Mouse (Mus musculus) megakaryocyte, adult 5-6 weeks (primary cell): ENCODE results near the gene Elane. TPM values are rescaled to one million over a fixed set of nuclear protein-coding genes. Genes with fewer than 3 reads are reported as not detected.
A peak's percentile ranks its signal among the peaks of the same experiment; 100 is the strongest.

Experiments used
- ATAC-seq: 2 replicates; pipeline ENCODE4 v1.8.0; 2016; ENCODE audit warnings: mild to moderate bottlenecking, inconsistent platforms; ENCODE audit not compliant: poor library complexity, severe bottlenecking
- total RNA-seq, 2 experiments: library from RNA; stranded (forward) in 1 of 2; stranded (reverse) in 1 of 2; fragments of 153-499, 151-499 nt in 1 of 2; fragments of 221-1000, 200-1000 nt in 1 of 2; gene quantifications; 2 replicates each; pipeline versions ENCODE4 v1.2.3 to v1.2.4; 2015 to 2017

Gene Elane
- total RNA-seq, 2 experiments from 2014 or later = 164 to 366 TPM

DNA sequence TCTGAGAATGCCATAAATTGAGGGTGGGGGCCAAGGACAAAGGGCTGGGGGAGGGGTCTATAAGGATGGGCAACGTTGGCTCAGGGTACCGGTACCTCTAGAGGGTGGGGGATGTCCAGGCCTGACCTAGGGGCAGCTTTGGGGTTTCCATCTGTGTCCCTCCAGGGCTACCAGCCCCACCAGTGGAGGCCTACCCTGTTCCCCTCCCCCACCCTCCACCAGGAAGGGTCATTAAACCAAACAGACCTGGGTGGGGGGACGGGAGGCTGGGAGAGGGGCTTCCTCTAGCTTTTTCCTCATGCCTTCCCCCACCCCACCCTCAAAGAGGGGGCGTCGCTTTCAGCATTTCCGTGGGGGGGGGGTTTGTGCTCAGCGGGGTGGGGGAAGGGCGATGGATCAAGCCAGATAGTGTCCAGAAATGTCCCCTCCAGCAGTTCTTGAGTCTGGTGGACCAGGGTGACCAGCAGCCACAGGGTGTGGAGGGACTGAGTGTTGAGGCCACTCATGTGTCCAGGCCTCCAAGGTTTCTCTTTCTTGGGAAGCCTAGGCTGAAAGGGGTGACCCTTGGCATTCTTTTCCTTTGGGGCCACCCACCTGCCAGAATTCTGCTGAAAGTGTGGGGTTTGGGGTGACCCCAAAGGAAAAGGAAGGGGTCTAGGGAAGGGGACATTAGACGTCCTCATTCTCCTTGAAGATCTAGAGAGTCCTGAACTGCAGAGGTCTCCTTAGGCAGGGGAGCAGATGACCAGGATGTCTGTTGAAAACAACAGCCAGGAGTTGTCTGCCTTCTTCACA, 43.1 kb downstream of the Elane start:
- ATAC-seq = no peak

DNA sequence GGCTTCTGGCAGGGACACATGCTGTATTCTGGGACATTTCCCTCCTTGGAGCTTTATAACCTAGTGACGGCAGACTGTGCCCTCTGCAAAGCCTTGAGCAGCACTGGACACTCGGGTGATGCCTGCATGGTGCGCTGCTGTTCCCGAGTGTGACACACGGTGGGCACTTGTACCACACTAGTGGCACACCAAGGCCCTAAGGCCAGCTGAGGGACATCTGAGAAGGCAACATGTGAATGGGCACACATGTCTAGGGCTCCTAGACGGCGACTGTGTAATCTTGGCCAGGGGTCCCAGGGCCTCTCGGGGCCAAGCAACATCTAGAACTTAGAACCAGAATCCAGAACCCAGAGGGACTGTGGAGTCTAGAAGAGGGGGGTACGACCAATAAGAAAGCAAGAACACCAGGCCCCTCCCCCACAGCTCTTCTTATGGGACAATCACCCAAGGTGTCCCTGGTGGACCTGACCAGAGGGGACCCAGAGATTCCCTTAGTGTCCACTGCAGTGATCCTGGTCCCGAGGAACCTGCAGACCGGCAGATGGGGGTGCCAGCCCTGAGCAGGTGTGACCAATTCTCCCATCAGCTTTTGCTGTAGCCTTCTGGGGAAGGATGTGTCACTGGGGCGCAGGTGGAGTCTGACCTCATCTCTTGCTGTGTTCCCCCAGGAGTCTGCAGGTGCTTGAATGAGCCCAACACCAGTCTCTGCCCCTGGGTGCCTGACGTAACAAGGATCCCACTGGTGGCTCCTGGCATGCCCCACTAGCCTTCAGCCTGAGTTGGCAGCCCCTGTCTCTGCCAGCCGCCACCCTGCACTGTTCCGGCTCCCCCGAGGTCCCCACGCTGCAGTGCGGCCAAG, 44.1 kb downstream of the Elane start:
- ATAC-seq = no peak

- no peak for ATAC-seq
Measured at GRCm38 (mm10) chr10:79930826-79931186, 44.8 kb downstream of the Elane start.

DNA sequence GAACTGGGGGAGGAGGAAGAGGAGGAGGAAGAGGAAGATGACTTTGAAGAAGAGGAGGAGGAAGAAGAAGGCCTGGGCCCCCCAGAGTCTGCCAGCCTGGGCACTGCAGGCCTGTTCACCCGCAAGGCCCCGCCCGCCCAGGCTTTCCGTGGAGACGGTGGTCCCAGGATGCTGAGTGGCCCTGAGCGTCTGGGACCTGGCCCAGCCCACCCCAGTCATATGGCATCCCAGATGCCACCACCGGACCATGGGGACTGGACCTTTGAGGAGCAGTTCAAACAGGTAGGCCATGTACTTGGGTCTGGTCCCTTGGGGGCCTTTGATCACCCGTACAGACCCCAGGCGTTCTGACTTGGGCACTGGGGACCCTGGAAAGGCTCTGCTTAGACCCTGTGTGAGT, 45.8 kb downstream of the Elane start:
- ATAC-seq = no peak

- no peak for ATAC-seq
Measured at GRCm38 (mm10) chr10:79932736-79933135, 46.7 kb downstream of the Elane start.

DNA sequence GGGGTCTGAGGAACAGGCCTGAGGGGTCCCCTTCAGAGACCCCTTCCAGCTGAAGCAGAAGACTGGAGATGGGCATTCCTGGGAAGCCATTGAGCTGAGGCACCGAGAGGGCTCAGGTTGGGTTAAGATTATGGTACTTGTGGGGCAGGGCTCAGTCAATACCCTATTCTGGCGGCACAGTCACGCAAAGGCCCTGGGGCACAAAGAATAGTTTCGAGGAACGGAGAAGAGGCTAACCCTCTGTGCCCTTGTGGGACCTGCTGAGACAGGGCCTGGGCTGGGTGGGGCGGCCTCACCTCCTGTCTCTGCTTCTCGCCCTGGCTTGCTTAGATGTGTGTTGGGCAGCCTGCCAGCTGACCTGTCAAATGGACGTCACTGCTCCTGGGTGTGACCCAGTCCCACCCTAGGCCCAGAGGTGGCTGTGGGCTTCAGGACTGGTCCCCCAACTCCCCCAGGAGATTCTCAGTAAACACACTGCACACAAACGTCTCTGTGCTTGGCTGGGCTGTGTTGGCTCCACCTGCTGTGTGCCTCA, 47.2 kb downstream of the Elane start:
- no peak for ATAC-seq

GRCm38 (mm10) chr10:79933861-79934260, 47.8 kb downstream of the Elane start:
- ATAC-seq = no peak

DNA sequence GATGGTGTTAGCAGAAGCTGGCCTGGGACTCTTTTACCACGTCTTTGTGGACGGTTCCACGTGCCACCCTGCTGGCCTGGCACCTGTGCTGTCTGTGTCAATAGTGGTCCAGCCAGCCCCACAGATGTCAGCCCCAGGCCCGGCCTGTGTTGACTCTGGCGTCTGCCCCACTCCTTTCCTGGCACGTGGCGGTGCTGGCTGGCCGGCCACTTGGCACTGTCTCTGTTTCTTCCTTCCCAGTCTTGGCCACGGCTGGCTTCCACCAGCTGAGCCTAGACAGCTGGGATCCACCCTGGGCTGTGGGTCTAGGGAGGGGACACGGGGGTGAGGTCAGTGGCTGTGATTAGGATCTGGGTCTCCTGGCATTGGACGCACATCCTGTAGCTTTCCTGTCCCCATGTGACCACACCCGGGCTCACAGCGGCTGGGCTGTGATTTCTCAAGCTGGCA, 48.2 kb downstream of the Elane start:
- ATAC-seq = peak; percentile 36

GRCm38 (mm10) chr10:79934794-79935569, 48.9 kb downstream of the Elane start:
- ATAC-seq = no peak

DNA sequence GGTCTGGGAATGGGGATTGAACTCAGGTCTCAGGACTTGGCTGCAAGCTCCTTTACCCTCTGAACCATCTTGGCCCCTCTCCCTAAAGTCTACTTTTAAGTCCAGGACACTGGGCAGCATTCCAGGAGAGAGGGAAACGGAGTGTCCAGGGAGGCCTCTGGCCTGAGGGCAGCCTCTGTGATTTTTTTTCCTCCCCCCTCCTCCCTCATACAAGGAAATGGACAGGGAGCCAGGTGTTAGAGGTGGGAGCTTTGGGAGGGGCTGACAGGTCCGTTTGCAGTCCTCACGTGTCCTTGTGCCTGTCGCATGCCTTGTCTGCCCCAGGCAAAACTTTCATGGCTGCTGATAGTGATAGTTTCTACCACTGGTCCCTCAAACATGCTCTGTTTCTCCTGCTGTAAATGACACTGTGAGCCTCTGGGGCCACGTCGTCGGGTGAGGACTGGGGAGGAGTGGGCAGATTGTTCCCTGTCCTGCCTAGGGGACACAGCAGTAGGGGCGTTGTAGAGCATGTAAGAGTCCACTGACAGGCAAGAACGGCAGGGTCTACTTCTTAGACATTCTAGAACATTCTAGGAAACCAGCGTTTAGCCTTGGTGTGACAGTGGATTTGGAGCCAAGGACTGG, 50.4 kb downstream of the Elane start:
- ATAC-seq = no peak

DNA sequence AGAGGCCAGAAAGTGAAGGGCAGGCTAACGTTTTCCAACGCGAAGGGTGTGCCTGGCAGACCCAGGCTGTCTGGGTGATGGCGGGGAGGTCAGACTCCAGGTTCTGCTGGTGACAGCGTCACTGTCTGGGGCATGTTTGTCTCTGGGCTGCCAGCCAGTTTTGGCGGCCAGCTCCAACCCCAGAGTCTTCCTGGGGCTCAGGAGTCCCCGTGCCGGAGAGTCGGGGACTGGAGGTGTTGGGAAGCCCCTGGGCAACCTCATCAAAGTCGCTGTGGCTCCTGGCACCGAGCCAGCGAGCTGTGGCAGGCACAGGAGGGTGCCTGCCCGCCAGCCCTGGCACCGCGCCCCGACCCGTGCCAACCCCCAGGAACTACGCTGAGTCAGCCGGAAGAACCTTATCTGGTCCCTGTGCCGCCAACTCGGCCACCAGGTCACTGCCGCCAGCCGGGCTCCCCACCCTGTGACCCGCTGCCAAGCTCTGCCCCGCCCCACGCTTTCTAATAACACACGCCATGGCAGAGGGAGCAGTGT, 50.9 kb downstream of the Elane start:
- peak; percentile 85 for ATAC-seq

Other genes with a start within 250 kb of the Elane start
Only the 30 nearest of the 34 such genes appear.
- 17.5 and 21.0 TPM in 2 replicates for gene Tpgs1, start 216.9 kb upstream of the Elane start, total RNA-seq (2015)
- 8.8 and 21.1 TPM in 2 replicates for gene Tpgs1, start 216.9 kb upstream of the Elane start, total RNA-seq (2017)
- 52.6 and 53.3 TPM in 2 replicates for gene Cdc34, start 204.1 kb upstream of the Elane start, total RNA-seq (2015)
- 70.2 and 100 TPM in 2 replicates for gene Cdc34, start 204.1 kb upstream of the Elane start, total RNA-seq (2017)
- gene Gzmm, start 197.2 kb upstream of the Elane start, total RNA-seq (2015) = 2.0 and 2.4 TPM in 2 replicates
- 0.20 and 0.92 TPM in 2 replicates for gene Gzmm, start 197.2 kb upstream of the Elane start, total RNA-seq (2017)
- 289 and 306 TPM in 2 replicates for gene Bsg, start 181.8 kb upstream of the Elane start, total RNA-seq (2015)
- gene Bsg, start 181.8 kb upstream of the Elane start, total RNA-seq (2017) = 194 and 196 TPM in 2 replicates
- 0.04 TPM in 1 of 2 replicates, not detected in the other for gene Hcn2, start 169.6 kb upstream of the Elane start, total RNA-seq (2015)
- gene Hcn2, start 169.6 kb upstream of the Elane start, total RNA-seq (2017) = not detected in 2 replicates
- gene Polrmt, start 139.7 kb upstream of the Elane start, total RNA-seq (2015) = 20.9 and 27.8 TPM in 2 replicates
- gene Polrmt, start 139.7 kb upstream of the Elane start, total RNA-seq (2017) = 9.7 and 12.6 TPM in 2 replicates
- gene Fgf22, start 131.2 kb upstream of the Elane start, total RNA-seq (2015) = not detected in 2 replicates
- not detected in 2 replicates for gene Fgf22, start 131.2 kb upstream of the Elane start, total RNA-seq (2017)
- gene Rnf126, start 119.3 kb upstream of the Elane start, total RNA-seq (2015) = 30.4 and 34.0 TPM in 2 replicates
- 12.5 and 13.0 TPM in 2 replicates for gene Rnf126, start 119.3 kb upstream of the Elane start, total RNA-seq (2017)
- gene Fstl3, start 109.0 kb upstream of the Elane start, total RNA-seq (2015) = 3.9 and 5.3 TPM in 2 replicates
- gene Fstl3, start 109.0 kb upstream of the Elane start, total RNA-seq (2017) = 1.7 and 2.7 TPM in 2 replicates
- 2.7 and 5.6 TPM in 2 replicates for gene Prss57, start 95.3 kb upstream of the Elane start, total RNA-seq (2015)
- gene Prss57, start 95.3 kb upstream of the Elane start, total RNA-seq (2017) = 1.2 and 1.8 TPM in 2 replicates
- 39.3 and 42.2 TPM in 2 replicates for gene Palm, start 92.7 kb upstream of the Elane start, total RNA-seq (2015)
- 30.2 and 35.5 TPM in 2 replicates for gene Palm, start 92.7 kb upstream of the Elane start, total RNA-seq (2017)
- not detected in 2 replicates for gene Misp, start 65.3 kb upstream of the Elane start, total RNA-seq (2015)
- gene Misp, start 65.3 kb upstream of the Elane start, total RNA-seq (2017) = not detected in 2 replicates
- 138 and 144 TPM in 2 replicates for gene Ptbp1, start 31.8 kb upstream of the Elane start, total RNA-seq (2015)
- 97.9 and 133 TPM in 2 replicates for gene Ptbp1, start 31.8 kb upstream of the Elane start, total RNA-seq (2017)
- gene Prtn3, start 11.8 kb upstream of the Elane start, total RNA-seq (2015) = 322 and 372 TPM in 2 replicates
- gene Prtn3, start 11.8 kb upstream of the Elane start, total RNA-seq (2017) = 92.6 and 97.3 TPM in 2 replicates
- 6.2 and 10.6 TPM in 2 replicates for gene Plppr3, start 11.6 kb upstream of the Elane start, total RNA-seq (2015)
- gene Plppr3, start 11.6 kb upstream of the Elane start, total RNA-seq (2017) = 13.2 and 17.6 TPM in 2 replicates
- gene Cfd, start 4.6 kb downstream of the Elane start, total RNA-seq (2015) = not detected in 2 replicates
- not detected in 2 replicates for gene Cfd, start 4.6 kb downstream of the Elane start, total RNA-seq (2017)
- gene Med16, start 22.7 kb downstream of the Elane start, total RNA-seq (2015) = 12.0 and 13.6 TPM in 2 replicates
- gene Med16, start 22.7 kb downstream of the Elane start, total RNA-seq (2017) = 17.5 and 18.0 TPM in 2 replicates
- not detected in 2 replicates for gene Gm26602, start 24.6 kb downstream of the Elane start, total RNA-seq (2015)
- not detected in 2 replicates for gene Gm26602, start 24.6 kb downstream of the Elane start, total RNA-seq (2017)
- gene Kiss1r, start 30.7 kb downstream of the Elane start, total RNA-seq (2015) = 0.18 and 0.29 TPM in 2 replicates
- 0.26 and 0.77 TPM in 2 replicates for gene Kiss1r, start 30.7 kb downstream of the Elane start, total RNA-seq (2017)
- 118 and 121 TPM in 2 replicates for gene R3hdm4, start 35.0 kb downstream of the Elane start, total RNA-seq (2015)
- gene R3hdm4, start 35.0 kb downstream of the Elane start, total RNA-seq (2017) = 92.1 and 134 TPM in 2 replicates
- 36.7 and 38.7 TPM in 2 replicates for gene Arid3a, start 40.8 kb downstream of the Elane start, total RNA-seq (2015)
- 59.2 and 67.8 TPM in 2 replicates for gene Arid3a, start 40.8 kb downstream of the Elane start, total RNA-seq (2017)
- gene Wdr18, start 73.9 kb downstream of the Elane start, total RNA-seq (2015) = 10.6 and 15.7 TPM in 2 replicates
- gene Wdr18, start 73.9 kb downstream of the Elane start, total RNA-seq (2017) = 7.8 TPM in 2 replicates
- gene Grin3b, start 84.5 kb downstream of the Elane start, total RNA-seq (2015) = not detected in 2 replicates
- 0.18 TPM in 1 of 2 replicates, not detected in the other for gene Grin3b, start 84.5 kb downstream of the Elane start, total RNA-seq (2017)
- gene Tmem259, start 98.1 kb downstream of the Elane start, total RNA-seq (2015) = 51.6 and 52.2 TPM in 2 replicates
- 52.1 and 53.2 TPM in 2 replicates for gene Tmem259, start 98.1 kb downstream of the Elane start, total RNA-seq (2017)
- gene Cnn2, start 102.3 kb downstream of the Elane start, total RNA-seq (2015) = 174 and 175 TPM in 2 replicates
- gene Cnn2, start 102.3 kb downstream of the Elane start, total RNA-seq (2017) = 286 and 299 TPM in 2 replicates
- 32.6 and 34.7 TPM in 2 replicates for gene Abca7, start 110.2 kb downstream of the Elane start, total RNA-seq (2015)
- gene Abca7, start 110.2 kb downstream of the Elane start, total RNA-seq (2017) = 33.6 and 37.4 TPM in 2 replicates
- gene Arhgap45, start 130.4 kb downstream of the Elane start, total RNA-seq (2015) = 135 and 140 TPM in 2 replicates
- gene Arhgap45, start 130.4 kb downstream of the Elane start, total RNA-seq (2017) = 235 and 237 TPM in 2 replicates
- 70.2 and 70.7 TPM in 2 replicates for gene Polr2e, start 153.5 kb downstream of the Elane start, total RNA-seq (2015)
- gene Polr2e, start 153.5 kb downstream of the Elane start, total RNA-seq (2017) = 58.4 and 69.2 TPM in 2 replicates
- 259 and 303 TPM in 2 replicates for gene Gpx4, start 160.9 kb downstream of the Elane start, total RNA-seq (2015)
- 375 and 378 TPM in 2 replicates for gene Gpx4, start 160.9 kb downstream of the Elane start, total RNA-seq (2017)
- 32.4 and 33.0 TPM in 2 replicates for gene Sbno2, start 219.3 kb downstream of the Elane start, total RNA-seq (2015)
- 41.9 and 46.7 TPM in 2 replicates for gene Sbno2, start 219.3 kb downstream of the Elane start, total RNA-seq (2017)